Mouse (Mus musculus): ENCODE data around the gene Gm10134.
A peak's percentile ranks its signal among the peaks of the same experiment; 100 is the strongest.
"Not testable (repeated sequence)": the region's sequence is repeated elsewhere in the genome, so short reads cannot be mapped to it uniquely, and the experiment has no call there.

The Gm10134 gene

DNA sequence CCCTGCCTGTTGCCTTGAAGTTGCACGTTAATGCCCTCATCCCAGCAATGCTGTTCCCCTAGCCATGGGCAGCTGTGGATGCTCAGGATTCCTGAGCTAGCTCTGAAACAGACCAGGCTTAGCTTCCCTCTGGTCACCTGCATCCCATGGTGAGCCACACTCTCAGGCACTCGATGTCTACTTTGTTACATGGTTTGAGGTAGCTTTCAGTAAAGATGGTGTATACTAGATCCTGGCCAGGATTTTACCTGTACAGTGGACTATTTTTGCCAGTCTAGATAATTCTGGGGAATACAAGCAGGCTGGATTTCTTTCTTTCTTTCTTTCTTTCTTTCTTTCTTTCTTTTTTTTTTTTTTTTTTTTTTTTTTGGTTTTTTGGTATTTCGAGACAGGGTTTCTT, at the start of gene Gm10134:
Gm10134 (plus strand) TSS at position 301 of the 400 bp plus-strand sequence.
- no peak for DNase-seq

DNA sequence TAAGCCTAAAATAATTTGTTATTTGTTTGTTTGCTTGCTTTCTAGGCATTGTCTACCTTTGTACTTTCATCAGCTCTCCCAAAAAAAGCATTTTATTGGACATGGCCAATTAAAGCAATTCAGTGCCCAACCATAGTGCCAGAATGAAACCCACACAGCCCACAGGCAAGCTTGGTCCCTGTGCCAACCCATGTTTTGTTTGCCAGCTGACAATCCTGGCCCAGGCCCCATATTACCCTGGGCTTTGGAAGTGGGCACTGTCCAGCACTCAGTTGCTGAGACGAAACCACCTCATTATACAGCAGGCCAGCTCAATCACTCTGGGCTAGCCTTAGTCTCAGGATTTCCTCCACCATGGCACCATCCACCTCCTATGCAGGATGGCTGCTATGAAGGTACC, 49.3 kb upstream of the Gm10134 start:
- DNase-seq, result no peak

DNA sequence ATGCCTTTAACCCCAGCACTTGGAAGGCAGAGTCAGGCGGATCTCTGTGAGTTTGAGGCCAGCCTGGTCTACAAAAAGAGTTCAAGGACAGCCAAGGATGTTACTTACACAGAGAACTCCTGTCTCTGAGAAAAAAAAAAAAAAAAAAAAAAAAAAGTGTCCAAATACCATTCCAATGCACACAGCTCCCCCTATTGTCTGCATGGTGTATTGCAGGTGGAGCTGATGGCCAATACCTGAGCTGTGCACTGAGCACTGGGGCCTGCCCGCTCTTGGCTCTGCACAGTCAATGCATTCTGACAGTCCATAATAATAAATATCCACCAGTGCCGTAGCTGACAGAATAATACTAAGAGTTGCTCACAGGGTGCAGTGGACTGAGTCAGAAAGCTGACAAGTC, 42.0 kb upstream of the Gm10134 start:
- peak; percentile 52 for DNase-seq

DNA sequence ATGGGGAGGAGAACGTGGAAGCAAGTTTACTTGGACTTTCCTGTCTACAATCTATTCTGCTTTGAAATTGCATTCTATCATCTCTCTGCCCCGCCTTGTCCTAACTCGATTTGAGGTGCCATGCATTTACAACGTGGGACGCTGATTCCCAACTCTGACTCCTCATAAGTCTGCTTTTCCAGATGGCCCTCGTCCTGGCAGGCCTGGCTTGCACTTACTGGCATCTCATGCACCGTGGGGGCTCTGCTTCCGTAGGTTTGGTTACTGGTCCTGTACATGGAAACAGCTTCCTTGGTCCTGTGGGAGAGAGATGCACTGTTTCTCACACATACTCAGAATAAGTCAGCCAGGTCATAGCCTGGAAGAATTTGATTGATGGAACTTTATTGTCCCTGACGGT, 41.0 kb upstream of the Gm10134 start:
- DNase-seq, result no peak

DNA sequence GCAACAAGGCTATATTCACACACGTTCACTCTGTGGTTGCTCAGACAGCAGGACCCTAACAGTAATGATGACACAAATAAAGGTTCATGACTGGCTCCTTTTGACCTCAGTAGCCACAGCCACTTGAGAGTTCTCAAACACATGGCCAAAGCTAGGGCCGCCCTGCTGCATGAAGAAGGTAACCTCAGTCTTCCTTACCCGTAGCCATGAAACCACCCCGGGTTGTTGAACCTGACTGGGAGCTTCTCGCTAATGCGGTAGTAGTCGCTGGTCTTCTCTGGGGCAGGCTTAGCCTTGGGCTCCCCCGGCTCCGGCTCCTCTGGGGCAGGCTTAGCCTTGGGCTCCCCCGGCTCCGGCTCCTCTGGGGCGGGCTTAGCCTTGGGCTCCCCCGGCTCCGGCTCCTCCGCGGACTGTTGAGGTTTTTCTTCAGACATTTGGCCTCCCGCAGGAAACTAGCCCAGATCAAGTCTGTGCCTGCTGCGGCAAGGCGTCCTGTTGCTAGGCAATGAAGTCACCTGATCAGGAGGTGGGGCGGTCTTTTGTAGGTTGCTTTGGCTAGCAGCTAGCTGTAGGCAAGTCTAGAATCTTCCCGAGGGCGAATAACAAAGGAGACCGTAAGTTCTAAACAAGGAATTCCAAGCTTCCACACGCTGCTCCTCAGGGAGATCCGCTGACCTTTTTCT, 39.9 kb upstream of the Gm10134 start, which contains the start of gene 1700007K13Rik:
1700007K13Rik (minus strand) TSS at position 497 of the 683 bp plus-strand sequence.
- DNase-seq, result peak; percentile 87

DNA sequence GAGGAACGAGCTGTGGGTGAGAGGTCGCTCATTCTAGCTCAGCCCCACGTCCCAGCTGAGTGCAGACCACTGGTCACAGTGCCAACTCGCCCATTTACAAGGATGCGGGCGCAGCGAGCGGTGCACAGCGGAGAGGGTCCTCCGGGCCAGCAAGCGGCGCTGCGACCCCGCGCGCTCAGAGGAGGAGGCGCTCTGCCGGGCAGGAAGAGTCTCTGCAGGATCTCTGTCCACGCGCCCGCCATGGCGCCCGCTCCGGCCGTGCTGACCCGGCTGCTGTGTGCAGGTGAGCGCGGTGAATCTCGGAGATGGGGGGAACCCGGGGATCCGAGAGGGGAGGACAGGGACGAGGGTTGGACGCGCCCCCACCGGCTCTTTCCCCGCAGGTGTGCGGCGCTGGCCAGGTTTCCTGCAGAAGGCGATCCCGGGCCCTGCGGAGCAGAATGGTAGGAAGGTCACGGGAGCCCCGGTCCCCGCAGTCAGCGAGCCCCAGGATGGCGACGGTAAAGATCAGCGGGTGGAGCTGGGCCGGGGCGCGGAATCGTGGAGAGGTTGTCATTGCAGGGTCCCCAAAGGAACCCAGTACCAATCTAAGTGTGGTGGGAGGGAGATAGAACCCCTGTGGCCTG, 37.9 kb upstream of the Gm10134 start, which contains the start of gene Mrps2:
Mrps2 (plus strand) TSS at position 207 of the 626 bp plus-strand sequence.
- DNase-seq, result peak; percentile 91

DNA sequence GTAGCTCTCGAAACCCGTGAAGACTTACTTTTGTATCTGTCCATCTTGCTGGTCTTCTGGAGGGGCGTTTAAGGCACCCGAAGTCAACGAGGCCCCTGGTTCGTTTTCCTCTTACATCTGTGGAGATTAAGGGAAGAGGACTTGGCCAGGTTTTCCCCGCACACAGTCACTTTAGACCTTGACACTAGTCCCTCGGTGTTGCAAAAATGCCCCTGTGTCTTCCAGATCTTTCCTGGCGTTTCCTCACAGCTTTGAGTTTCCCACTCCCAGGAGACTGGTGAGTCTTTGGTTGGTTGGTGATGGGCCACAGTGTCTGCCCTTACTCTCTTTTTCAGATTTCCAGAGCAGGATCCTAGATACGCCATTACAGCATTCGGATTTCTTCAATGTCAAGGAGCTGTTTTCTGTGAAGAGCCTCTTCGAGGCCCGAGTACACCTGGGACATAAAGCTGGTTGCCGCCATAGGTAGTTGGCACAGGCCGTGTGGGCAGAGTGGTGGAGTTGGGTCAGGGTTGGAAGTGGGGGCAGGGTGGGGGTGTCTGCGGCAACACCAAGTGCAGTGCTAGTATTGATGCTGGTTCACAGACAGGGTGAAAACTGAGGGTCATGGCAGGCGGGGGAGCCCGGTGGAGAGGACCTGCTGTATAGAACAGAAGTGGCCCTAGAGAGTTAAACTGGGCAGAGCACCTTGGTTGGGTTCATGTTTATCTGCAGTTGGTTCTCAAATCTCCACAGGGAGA, 37.2 kb upstream of the Gm10134 start:
- no peak for DNase-seq

DNA sequence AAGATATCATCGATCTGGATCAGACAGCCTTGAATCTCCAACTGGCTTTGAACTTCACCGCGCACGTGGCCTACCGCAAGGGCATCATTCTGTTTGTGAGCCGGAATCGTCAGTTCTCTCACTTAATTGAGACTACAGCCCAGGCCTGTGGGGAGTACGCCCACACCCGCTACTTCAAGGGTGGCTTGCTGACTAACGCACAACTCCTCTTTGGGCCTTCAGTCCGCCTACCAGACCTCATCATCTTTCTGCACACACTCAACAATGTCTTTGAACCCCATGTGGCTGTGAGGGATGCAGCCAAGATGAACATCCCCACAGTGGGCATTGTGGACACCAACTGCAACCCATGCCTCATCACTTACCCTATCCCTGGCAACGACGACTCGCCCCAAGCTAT, 36.4 kb upstream of the Gm10134 start:
- DNase-seq, result no peak

DNA sequence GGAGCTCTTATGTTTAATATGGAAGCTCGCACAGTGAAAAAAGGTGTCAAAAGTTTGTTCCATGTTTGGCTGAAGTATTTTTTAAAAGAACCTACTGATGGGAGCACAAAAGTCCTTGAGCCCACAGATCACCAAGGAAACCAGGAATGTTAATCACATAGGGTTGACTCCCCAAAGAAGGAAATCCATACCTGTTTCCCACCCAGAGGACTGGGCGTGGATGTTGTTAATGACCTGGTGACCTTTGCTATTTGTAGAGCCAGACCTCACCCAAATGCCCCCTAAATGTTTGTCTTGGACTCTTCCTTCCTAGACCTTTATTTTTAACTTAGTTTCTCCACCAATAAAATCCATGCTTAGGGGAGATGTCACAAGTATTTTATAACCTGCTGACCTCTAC, 35.3 kb upstream of the Gm10134 start:
- no peak for DNase-seq

DNA sequence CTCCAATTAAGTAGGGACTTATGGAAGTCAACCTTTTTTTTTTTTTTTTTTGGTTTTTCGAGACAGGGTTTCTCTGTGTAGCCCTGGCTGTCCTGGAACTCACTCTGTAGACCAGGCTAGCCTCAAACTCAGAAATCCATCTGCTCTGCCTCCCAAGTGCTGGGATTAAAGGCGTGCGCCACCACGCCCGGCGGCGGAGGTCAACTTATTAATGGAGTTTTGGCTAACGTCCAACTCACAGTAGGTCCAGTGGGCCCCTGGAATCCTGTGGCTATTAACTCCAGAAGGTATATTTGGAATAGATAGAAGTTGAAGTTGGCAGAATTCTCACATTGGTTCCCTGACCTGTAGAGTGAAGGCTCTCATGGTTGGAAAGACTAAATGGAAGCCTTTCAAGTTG, 33.9 kb upstream of the Gm10134 start:
- DNase-seq, result not testable (repeated sequence)

DNA sequence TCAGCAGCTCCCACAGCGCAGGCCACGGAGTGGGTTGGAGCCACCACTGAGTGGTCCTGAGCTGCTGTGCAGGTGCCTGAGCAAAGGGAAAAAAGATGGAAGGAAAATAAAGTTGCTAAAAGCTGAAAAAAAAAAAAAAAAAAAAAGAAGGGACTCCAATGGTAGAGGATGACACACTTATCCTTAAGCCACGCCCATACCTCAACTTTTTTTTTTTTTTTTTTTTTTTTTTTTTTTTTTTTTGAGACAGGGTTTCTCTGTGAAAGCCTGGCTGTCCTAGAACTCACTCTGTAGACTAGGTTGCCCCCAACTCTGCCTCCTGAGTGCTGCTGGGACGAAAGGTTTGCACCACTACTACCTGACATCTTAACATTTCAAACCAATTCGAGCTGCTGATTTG, 27.9 kb upstream of the Gm10134 start:
- not testable (repeated sequence) for DNase-seq

DNA sequence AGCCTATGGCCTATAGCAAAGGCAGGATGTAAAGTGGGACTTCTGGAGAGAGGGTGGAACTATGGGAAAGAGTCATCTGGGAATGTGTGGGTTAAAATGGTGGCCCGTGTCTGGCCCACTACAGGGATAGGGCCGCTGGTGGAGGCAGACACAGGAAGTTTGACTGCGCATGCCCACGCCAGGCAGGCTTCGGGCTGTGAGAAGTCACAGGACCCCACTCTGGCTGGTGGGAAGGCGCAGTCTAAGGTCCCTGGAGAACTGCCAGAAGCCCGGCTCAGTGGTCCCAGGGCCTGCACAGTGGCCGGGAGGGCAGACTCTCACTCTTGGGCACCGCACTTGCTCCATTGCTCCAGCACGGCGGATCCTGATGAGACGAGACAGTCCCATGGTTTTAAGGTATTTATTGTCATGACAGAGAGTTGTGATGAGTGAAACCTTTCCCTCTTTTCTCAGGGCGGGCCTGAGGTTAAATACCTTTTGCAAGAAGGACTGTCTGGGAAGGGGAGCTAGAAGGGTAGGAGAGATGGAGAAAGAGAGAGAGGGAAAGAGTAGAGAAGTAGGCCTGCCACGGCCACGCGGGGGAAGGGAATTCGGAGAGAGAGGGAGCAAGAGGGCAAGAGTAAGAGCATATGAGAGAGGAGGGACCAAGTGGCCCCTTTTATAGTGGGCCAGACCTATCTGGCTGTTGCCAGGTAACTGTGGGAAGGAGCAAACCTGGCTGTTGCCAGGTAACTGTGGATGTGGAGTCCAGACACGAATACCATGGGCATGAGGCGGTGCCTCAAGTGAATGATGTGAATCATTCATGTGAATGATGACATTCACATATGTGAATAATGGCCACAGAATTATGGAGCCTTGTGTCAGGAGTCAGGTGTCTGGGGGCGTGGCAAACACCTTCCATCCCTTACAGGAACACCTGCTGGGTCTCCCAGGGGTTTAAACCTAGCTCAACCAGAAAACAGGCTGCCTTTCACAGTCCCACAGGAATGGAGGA, 26.4 kb upstream of the Gm10134 start:
- no peak for DNase-seq

DNA sequence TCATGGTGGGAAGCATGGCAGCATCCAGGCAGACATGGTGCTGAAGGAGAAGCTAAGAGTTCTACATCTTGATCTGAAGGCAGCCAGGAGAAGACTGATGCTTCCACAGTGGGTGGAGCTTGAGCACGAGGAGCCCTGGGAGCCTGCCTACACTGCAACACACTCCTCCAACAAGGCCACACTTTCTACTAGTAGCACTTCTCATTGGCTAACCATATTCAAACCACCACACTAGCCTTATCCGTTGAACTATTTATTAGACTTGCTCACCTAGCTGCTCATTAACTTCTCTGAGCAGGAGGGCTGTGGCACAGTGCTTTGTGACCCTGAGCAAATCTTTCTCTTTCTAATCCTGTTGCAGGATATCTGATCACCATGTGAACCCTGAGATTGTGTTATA, 22.0 kb upstream of the Gm10134 start:
- DNase-seq, result peak; percentile 40

DNA sequence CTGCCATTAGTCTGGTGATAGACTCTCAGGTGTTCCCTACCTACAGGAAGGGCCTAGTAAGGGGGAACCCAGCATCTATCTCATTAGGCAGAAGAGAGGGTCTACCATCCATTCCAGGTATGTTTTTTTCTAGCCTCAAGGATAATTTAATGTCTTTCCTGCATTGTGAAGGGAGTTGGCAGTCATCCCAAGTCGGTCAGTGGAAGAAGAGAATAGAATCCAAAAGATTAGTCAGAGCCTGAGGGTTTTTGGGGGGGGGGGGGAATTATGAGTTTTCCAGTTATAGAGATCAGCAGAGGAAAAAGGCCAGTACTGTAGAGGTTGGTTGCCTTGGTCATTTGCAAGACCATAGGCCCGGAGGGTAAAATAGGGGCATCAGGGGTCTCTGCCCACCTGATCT, 11.4 kb upstream of the Gm10134 start:
- no peak for DNase-seq

DNA sequence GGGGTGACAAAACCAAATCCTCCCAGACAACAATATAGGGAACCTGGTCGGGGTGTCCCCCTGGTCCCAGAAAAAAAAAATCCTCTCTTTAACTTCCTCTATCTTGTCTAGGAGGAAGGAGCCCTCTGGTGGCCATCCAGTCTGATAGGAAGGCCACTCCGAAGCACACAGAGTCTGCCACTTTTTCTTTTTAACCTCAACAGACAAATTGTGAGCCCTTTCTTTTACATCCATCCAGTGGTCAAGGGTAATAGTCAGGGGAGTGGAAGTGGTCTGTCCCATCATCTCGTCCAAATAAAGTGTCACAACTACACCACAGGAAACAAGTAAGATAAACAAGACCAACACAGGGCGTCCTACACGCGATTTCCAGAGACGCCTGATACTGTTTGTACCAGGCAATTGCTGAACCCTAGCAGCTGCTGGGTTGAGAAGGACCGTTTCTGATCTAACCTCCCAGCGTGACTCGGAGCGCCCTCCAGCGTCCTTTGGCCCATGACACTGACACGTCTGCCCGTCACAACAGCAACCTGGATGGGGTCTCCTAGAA, 10.6 kb upstream of the Gm10134 start:
- peak; percentile 36 for DNase-seq

DNA sequence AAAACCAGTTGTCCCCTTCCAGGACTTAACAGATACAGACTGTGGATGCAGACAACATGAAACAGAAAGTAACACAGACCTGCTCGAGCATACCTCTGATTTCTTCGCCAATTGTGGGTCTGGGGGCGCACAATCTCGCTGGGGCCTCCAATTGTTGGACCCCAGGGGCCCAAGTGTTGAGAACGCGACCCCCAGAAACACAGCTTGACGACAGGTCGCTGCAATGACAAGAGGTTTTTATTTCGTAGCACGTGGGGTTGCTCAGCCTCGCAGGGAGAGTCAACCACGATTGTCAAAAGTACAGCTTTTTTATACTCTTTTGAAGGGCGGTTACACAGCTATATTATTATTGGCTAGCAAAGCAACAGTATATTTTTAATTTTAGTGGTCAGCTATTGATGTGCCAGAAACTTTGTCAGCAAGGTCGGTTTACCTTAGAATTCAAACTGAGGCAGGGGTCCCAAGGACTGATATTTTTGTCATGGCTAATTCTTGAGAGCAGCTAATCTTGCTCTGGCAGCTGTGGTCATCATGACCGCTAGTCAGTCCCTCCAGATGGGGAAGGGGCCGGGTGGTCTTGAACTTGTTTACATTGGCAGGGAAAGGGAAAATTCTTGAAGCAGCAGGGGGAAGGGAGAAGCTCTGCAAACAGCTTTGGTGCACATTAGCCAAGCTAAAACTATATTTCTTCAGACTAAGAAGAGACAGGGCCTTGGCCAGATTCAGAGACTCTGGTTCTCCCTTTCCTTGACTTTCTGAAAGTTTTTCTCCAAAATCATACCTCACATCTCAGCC, 9.9 kb upstream of the Gm10134 start:
- DNase-seq, result no peak

DNA sequence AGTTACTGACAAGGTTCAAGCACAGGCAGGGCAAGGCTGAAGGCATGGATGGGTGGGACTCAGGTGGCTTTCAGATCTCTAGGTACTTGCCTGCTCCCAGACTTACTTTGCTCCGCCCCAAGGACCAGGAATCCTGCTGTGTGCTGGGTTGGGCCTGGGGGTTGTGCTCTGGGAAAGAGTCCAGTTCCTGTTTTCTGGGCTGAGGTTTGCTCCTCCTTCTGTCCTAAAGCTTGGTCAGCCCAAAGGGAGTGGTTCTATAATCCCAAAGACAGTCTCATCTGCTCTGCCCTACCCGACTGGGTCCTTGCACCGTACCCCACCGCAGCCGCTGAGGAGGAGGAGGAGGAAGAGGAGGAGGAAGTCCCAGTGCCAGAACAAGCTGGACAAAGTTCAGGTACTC, 9.2 kb upstream of the Gm10134 start, which contains the start of gene Gbgt1:
Gbgt1 (plus strand) TSS at position 221 of the 400 bp plus-strand sequence.
- peak; percentile 33 for DNase-seq

DNA sequence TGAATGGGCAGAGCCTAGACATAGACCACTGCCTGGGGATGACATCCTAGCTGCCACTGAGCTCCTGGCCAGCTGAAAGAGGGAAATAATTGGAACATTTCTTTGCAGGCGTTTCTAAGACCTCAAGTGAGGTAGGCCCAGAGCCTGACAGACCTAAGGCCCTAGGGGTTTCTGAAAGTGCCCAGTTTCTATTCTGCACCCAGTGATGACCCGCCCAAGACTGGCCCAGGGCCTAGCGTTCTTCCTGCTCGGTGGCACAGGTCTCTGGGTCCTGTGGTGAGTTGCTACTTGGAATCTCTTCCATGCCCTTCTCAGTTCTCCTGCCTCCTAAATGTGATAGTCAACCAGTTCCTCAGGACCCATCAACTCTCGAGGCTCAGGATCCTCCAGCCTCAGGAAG, 8.3 kb upstream of the Gm10134 start:
- DNase-seq, result no peak

DNA sequence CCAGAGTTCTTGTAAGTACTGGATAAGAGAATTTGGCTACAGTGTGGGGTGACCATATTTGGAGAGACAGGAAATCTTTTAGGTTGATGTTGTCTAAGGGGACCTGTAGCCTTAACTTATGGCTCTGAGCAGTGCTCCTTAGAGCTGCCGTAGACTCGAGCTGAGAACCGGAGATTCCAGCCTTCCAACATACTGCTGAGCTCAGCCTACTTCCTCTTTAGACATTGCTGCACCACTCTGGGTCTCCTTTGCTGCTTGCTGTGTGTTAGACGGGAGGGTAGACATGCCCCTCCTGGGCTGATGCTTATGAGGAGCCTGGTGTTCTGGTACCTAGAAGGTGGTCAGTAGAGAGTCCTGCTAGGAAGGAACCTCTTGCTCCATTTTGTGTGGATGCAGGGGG, 7.5 kb upstream of the Gm10134 start:
- no peak for DNase-seq

DNA sequence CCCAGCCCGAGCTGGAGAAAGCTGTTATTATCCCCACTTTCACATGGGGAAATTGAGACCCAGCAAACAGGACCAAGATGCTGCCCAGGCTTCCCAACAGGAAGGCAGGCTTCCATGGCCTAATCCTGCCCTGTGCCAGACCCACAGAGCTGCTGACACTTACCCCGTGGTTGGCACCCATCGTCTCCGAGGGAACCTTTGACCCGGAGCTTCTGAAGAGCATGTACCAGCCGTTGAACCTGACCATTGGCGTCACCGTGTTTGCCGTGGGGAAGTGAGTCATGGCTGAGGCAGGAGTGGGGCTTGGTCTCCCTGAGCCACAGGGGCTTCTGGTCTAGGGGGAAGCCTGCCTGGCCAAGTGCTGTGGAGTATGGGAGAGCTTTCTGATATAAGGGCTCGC, 2.9 kb upstream of the Gm10134 start:
- no peak for DNase-seq

DNA sequence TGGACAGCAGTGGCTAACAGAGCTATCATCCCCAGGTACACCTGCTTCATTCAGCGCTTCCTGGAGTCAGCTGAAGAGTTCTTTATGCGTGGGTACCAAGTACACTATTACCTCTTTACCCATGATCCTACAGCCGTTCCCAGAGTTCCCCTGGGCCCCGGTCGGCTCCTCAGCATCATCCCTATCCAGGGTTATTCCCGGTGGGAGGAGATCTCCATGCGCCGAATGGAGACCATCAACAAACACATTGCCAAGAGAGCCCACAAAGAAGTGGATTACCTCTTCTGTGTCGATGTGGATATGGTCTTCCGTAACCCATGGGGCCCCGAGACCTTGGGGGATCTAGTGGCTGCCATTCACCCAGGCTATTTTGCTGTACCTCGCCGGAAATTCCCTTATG, 1.2 kb upstream of the Gm10134 start:
- no peak for DNase-seq
